Mouse (Mus musculus): Measurements from ENCODE around the gene Xpnpep1. TPM values are rescaled to one million over a fixed set of nuclear protein-coding genes. Genes with fewer than 3 reads are reported as not detected.
A peak's percentile ranks its signal among the peaks of the same experiment; 100 is the strongest.

Xpnpep1 gene
- total and polyA plus RNA-seq, 3 experiments: 49.8 to 70.1 (median 59.8) TPM

- DNase-seq: peak; percentile 45 to 67
- intact Hi-C loops (cut with DNase I): no loop called here
- TF ChIP-seq EP300 (IDR thresholded peaks at IDR 0.05; ENCODE audit: insufficient read depth, low read depth, low read length) (0 out of 2 replicates have a peak, but pooled peaks have one; percentile 9), POLR2A (IDR thresholded peaks at IDR 0.05; ENCODE audit: insufficient read depth, low read depth, low read length) (no peak)
- 57% methylated on average over 11 of the region's 11 CpGs for WGBS
- Histone ChIP-seq H3K27me3 (ENCODE audit: control insufficient read depth, insufficient read depth, low read length) (no peaks in the 10 kb centered on the region), H3K27ac (peak overlapping the region; percentile 53), H3K9ac (ENCODE audit: low read depth, low read length) (no peak overlapping the region), H3K79me2 (replicated peaks; ENCODE audit: control insufficient read depth, insufficient read depth, low read length) (no peaks in the 10 kb centered on the region), H3K4me1 (ENCODE audit: control insufficient read depth, insufficient read depth, low read length) (peaks cover 11% of the 10 kb centered on the region), H3K4me3 (no peak overlapping the region), H3K36me3 (ENCODE audit: control insufficient read depth, insufficient read depth, low read length) (no peaks in the 10 kb centered on the region)
Measured at GRCm38 (mm10) chr19:53017248-53017647, 22.8 kb downstream of the Xpnpep1 start.

- Histone ChIP-seq H3K79me2 (replicated peaks; ENCODE audit: control insufficient read depth, insufficient read depth, low read length) (no peaks in the 10 kb centered on the region), H3K4me1 (ENCODE audit: control insufficient read depth, insufficient read depth, low read length) (peaks cover 9% of the 10 kb centered on the region), H3K27ac (peak overlapping the region; percentile 45; the same call in 1 of the 2 replicates), H3K9ac (ENCODE audit: low read depth, low read length) (no peak overlapping the region), H3K4me3 (no peak overlapping the region), H3K27me3 (ENCODE audit: control insufficient read depth, insufficient read depth, low read length) (no peaks in the 10 kb centered on the region), H3K36me3 (ENCODE audit: control insufficient read depth, insufficient read depth, low read length) (no peaks in the 10 kb centered on the region)
- DNase-seq: no peak
- 66% methylated on average over 21 of the region's 21 CpGs for WGBS
- no peak for TF ChIP-seq EP300 (IDR thresholded peaks at IDR 0.05; ENCODE audit: insufficient read depth, low read depth, low read length)
- TF ChIP-seq CTCF (IDR thresholded peaks at IDR 0.05): no peak
- no peak for TF ChIP-seq POLR2A (IDR thresholded peaks at IDR 0.05; ENCODE audit: insufficient read depth, low read depth, low read length)
- intact Hi-C loops (cut with DNase I): no loop called here
Measured at GRCm38 (mm10) chr19:53014910-53015710, 24.9 kb downstream of the Xpnpep1 start.

- TF ChIP-seq EP300 (IDR thresholded peaks at IDR 0.05; ENCODE audit: insufficient read depth, low read depth, low read length): no peak
- TF ChIP-seq CTCF (IDR thresholded peaks at IDR 0.05): no peak
- no peak for TF ChIP-seq POLR2A (IDR thresholded peaks at IDR 0.05; ENCODE audit: insufficient read depth, low read depth, low read length)
- Histone ChIP-seq H3K4me1 (ENCODE audit: control insufficient read depth, insufficient read depth, low read length) (peaks cover 5% of the 10 kb centered on the region), H3K4me3 (no peak overlapping the region), H3K36me3 (ENCODE audit: control insufficient read depth, insufficient read depth, low read length) (no peaks in the 10 kb centered on the region), H3K79me2 (replicated peaks; ENCODE audit: control insufficient read depth, insufficient read depth, low read length) (no peaks in the 10 kb centered on the region), H3K27me3 (ENCODE audit: control insufficient read depth, insufficient read depth, low read length) (no peaks in the 10 kb centered on the region), H3K9ac (ENCODE audit: low read depth, low read length) (no peak overlapping the region), H3K27ac (peak overlapping the region; percentile 45)
- 53% methylated on average over 3 of the region's 3 CpGs for WGBS
- peak in 1 of 2 experiments; percentile 66 for DNase-seq
- intact Hi-C loops (cut with DNase I): no loop called here
Measured at GRCm38 (mm10) chr19:53013744-53014143, 26.3 kb downstream of the Xpnpep1 start.

GRCm38 (mm10) chr19:53013341-53013740 is 26.7 kb downstream of the Xpnpep1 start:
- TF ChIP-seq CTCF (IDR thresholded peaks at IDR 0.05) (no peak), POLR2A (IDR thresholded peaks at IDR 0.05; ENCODE audit: insufficient read depth, low read depth, low read length) (no peak), EP300 (IDR thresholded peaks at IDR 0.05; ENCODE audit: insufficient read depth, low read depth, low read length) (no peak)
- intact Hi-C loops (cut with DNase I): no loop called here
- no peaks in the 10 kb centered on the region for H3K36me3 ChIP-seq (ENCODE audit: control insufficient read depth, insufficient read depth, low read length)
- H3K9ac ChIP-seq (ENCODE audit: low read depth, low read length): no peak overlapping the region
- H3K4me3 ChIP-seq: no peak overlapping the region
- peaks cover 5% of the 10 kb centered on the region for H3K4me1 ChIP-seq (ENCODE audit: control insufficient read depth, insufficient read depth, low read length)
- peak overlapping the region; percentile 33 for H3K27ac ChIP-seq
- 81% methylated on average over 7 of the region's 7 CpGs for WGBS
- H3K27me3 ChIP-seq (ENCODE audit: control insufficient read depth, insufficient read depth, low read length): no peaks in the 10 kb centered on the region
- no peaks in the 10 kb centered on the region for H3K79me2 ChIP-seq (replicated peaks; ENCODE audit: control insufficient read depth, insufficient read depth, low read length)
- DNase-seq: no peak

- Histone ChIP-seq H3K36me3 (ENCODE audit: control insufficient read depth, insufficient read depth, low read length) (no peaks in the 10 kb centered on the region), H3K27ac (no peak overlapping the region; the same call in 1 of the 2 replicates), H3K27me3 (ENCODE audit: control insufficient read depth, insufficient read depth, low read length) (no peaks in the 10 kb centered on the region), H3K79me2 (replicated peaks; ENCODE audit: control insufficient read depth, insufficient read depth, low read length) (no peaks in the 10 kb centered on the region), H3K4me3 (no peak overlapping the region), H3K4me1 (ENCODE audit: control insufficient read depth, insufficient read depth, low read length) (0 out of 2 replicates have a peak, but pooled peaks cover 1% of the 10 kb centered on the region), H3K9ac (ENCODE audit: low read depth, low read length) (no peak overlapping the region)
- 65% methylated on average over 5 of the region's 5 CpGs for WGBS
- TF ChIP-seq POLR2A (IDR thresholded peaks at IDR 0.05; ENCODE audit: insufficient read depth, low read depth, low read length): no peak
- TF ChIP-seq EP300 (IDR thresholded peaks at IDR 0.05; ENCODE audit: insufficient read depth, low read depth, low read length): no peak
- TF ChIP-seq CTCF (IDR thresholded peaks at IDR 0.05): no peak
- DNase-seq: no peak
- intact Hi-C loops (cut with DNase I): no loop called here
Measured at GRCm38 (mm10) chr19:53010941-53011340, 29.1 kb downstream of the Xpnpep1 start.

- 82% methylated on average over 5 of the region's 5 CpGs for WGBS
Measured at GRCm38 (mm10) chr19:53008921-53009320, 31.1 kb downstream of the Xpnpep1 start.

More at GRCm38 (mm10) chr19:53008921-53009320, 31.1 kb downstream of the Xpnpep1 start:
- no peak for TF ChIP-seq POLR2A (IDR thresholded peaks at IDR 0.05; ENCODE audit: insufficient read depth, low read depth, low read length)
- no peak for TF ChIP-seq EP300 (IDR thresholded peaks at IDR 0.05; ENCODE audit: insufficient read depth, low read depth, low read length)
- TF ChIP-seq CTCF (IDR thresholded peaks at IDR 0.05): no peak
- intact Hi-C loops (cut with DNase I): loop anchor here (5.0 kb wide), 4 partner anchors 133 to 358 kb away; partner anchors contain the start of genes Add3 and Mxi1
- no peak for DNase-seq
- H3K9ac ChIP-seq (ENCODE audit: low read depth, low read length): no peak overlapping the region
- H3K79me2 ChIP-seq (replicated peaks; ENCODE audit: control insufficient read depth, insufficient read depth, low read length): no peaks in the 10 kb centered on the region
- peak overlapping the region; percentile 79 for H3K27ac ChIP-seq
- H3K27me3 ChIP-seq (ENCODE audit: control insufficient read depth, insufficient read depth, low read length): no peaks in the 10 kb centered on the region
- H3K4me1 ChIP-seq (ENCODE audit: control insufficient read depth, insufficient read depth, low read length): no peaks in the 10 kb centered on the region
- H3K36me3 ChIP-seq (ENCODE audit: control insufficient read depth, insufficient read depth, low read length): no peaks in the 10 kb centered on the region
- no peak overlapping the region for H3K4me3 ChIP-seq
